Mouse (Mus musculus) liver, embryonic 18 days (tissue): ENCODE data around the gene Itch. TPM values are rescaled to one million over a fixed set of nuclear protein-coding genes. Genes with fewer than 3 reads are reported as not detected.

Experiments
- polyA plus RNA-seq: library from polyadenylated mRNA; depleted of rRNA; stranded (reverse); fragments of >200 nt; gene quantifications from 2 replicates; pipeline ENCODE4 v1.2.3, GENCODE M21; 2012; rRNA removed

Gene Itch
- polyA plus RNA-seq = 7.3 and 8.5 TPM in 2 replicates

DNA sequence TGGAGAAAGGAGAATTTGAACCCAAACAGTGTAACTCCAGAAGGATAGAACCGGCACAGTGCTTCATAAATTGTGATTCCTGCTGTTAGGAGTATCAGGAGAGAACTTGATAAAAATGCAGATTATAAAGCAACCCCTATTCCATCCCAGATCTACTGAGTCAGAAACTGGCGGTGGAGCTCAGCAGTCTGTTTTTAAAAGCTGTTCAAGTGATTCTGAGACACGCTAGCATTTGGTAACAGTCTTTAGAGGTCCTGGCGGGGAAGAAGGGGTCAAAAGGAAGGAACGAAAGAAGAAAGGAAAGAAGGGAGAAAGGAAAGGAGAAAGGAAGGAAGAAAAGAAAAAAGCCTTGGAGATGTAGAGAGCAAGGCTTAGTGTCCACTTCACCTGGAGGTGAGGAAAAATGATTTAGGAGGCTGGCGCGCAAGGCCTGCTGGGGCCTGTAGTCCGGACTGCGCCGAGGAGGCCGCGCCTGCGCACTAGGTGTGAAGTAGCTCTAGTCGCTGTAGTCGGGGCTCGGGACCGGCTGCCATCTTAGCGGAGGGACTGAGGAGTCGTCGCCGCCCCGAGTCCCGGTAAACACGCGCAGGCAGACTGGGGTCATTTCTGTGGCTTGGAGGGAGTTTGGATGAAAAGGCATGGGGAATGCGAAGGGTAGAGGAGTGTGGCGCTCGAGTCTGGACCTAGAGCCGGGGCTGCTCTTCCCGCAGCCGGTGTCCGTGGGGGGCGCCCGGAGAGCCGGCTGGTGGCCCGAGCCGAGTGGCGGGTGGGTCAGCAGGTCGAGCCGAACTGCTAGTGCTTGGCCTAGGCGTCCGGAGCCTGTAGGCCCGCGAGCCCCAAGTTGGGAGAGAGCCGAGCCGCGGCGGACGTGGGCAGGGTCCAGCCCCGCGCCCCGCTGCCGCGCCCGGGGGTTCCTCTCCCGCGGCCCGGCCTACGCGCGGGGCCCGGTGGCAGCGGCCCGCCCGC, at the start of gene Itch:
Itch (plus strand) TSS at position 499 of the 966 bp plus-strand sequence.

GRCm38 (mm10) chr2:155236362-155236992, 103.2 kb downstream of the Itch start, which contains the start of gene Dynlrb1:
TSS of gene Dynlrb1 (plus strand) at chr2:155236533.

DNA sequence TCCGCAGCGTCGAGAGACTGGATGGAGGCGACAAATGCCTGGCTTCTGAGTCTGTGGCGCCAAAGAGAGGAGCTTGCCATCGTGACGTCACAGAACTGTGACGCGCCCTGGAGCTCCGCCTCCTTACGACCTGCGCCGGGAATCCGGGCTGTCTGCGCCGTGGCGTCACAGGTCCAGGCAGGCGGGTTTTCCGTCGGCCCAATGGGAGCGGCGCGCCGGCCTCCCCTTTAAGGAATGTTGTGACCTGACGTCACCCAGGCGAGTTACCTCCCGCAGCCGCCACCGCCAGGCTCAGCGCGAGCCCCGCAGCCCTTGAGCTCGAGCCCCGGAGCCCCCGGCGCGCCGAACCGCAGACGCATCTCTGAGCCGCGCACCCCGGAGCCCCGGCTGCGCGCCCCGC, 142.9 kb downstream of the Itch start, which contains the start of gene Map1lc3a:
Map1lc3a (plus strand) TSS at position 103 of the 400 bp plus-strand sequence.

Other genes starting within 250 kb of the Itch start
- gene Eif2s2, start 240.6 kb upstream of the Itch start, polyA plus RNA-seq = 33.3 and 37.9 TPM in 2 replicates
- 0.30 and 0.38 TPM in 2 replicates for gene Gm14226, start 115.2 kb upstream of the Itch start, polyA plus RNA-seq
- 276 and 345 TPM in 2 replicates for gene Ahcy, start 59.0 kb upstream of the Itch start, polyA plus RNA-seq
- 162 and 180 TPM in 2 replicates for gene Dynlrb1, start 103.0 kb downstream of the Itch start, polyA plus RNA-seq
- gene Map1lc3a, start 142.8 kb downstream of the Itch start, polyA plus RNA-seq = 18.8 and 21.8 TPM in 2 replicates
- 18.9 and 19.1 TPM in 2 replicates for gene Pigu, start 223.9 kb downstream of the Itch start, polyA plus RNA-seq
- gene Trp53inp2, start 247.6 kb downstream of the Itch start, polyA plus RNA-seq = 23.4 and 23.8 TPM in 2 replicates